Mouse (Mus musculus) myocyte (in vitro differentiated cells): ENCODE data around the gene Tmem8b.

ENCODE experiments used
- CEBPB ChIP-seq: IDR thresholded peaks from 2 replicates; pipeline ENCODE4 v1.6.1; 2011; ENCODE audit warnings: mild to moderate bottlenecking, moderate library complexity; ENCODE audit not compliant: poor library complexity, insufficient read depth, severe bottlenecking
- E2F4 ChIP-seq: IDR thresholded peaks from one replicate; pipeline ENCODE4 v1.6.1; 2011; ENCODE audit warnings: mild to moderate bottlenecking, control low read depth, moderate library complexity; ENCODE audit not compliant: insufficient read depth
- MAX ChIP-seq: IDR thresholded peaks from one replicate; pipeline ENCODE4 v1.6.1; 2011; ENCODE audit warnings: low read depth, mild to moderate bottlenecking, control low read depth
- MYOD1 ChIP-seq, 3 experiments: IDR thresholded peaks; one replicate each; pipeline ENCODE4 v1.6.1; 2011; ENCODE audit warnings: control low read depth in 2 of 3, low read depth in 2 of 3, mild to moderate bottlenecking in 2 of 3, moderate library complexity in 1 of 3; ENCODE audit not compliant: insufficient read length in 2 of 3, control insufficient read depth in 1 of 3
- MYOG ChIP-seq, 3 experiments: IDR thresholded peaks; one replicate each; pipeline ENCODE4 v1.6.1; 2011; ENCODE audit warnings: control low read depth in 2 of 3, low read depth in 2 of 3, mild to moderate bottlenecking in 2 of 3; ENCODE audit not compliant: insufficient read length in 2 of 3, control insufficient read depth in 1 of 3, insufficient read depth in 1 of 3
- POLR2A ChIP-seq: IDR thresholded peaks from one replicate; pipeline ENCODE4 v1.6.1; 2011; ENCODE audit warnings: low read depth, mild to moderate bottlenecking, control low read depth, moderate library complexity; ENCODE audit not compliant: insufficient read length
- POLR2AphosphoS2 ChIP-seq: IDR thresholded peaks from one replicate; pipeline ENCODE4 v1.6.1; 2011; ENCODE audit warnings: low read depth, control low read depth; ENCODE audit not compliant: insufficient read length
- REST ChIP-seq: IDR thresholded peaks from one replicate; pipeline ENCODE4 v1.6.1; 2011; ENCODE audit warnings: mild to moderate bottlenecking, control low read depth, moderate library complexity; ENCODE audit not compliant: insufficient read depth, insufficient read length
- SRF ChIP-seq: IDR thresholded peaks from one replicate; pipeline ENCODE4 v1.6.1; 2011; ENCODE audit warnings: low read depth; ENCODE audit not compliant: control insufficient read depth, insufficient read length
- TCF12 ChIP-seq: IDR thresholded peaks from one replicate; pipeline ENCODE4 v1.6.1; 2011; ENCODE audit warnings: mild to moderate bottlenecking, control low read depth; ENCODE audit not compliant: poor library complexity, insufficient read depth, severe bottlenecking
- USF1 ChIP-seq: IDR thresholded peaks from one replicate; pipeline ENCODE4 v1.6.1; 2011; ENCODE audit warnings: low read depth, mild to moderate bottlenecking, control low read depth, moderate library complexity

GRCm38 (mm10) chr4:43705991-43706390 lies 37.2 kb downstream of the Tmem8b start:
- TF ChIP-seq USF1 (no peak), POLR2A (no peak), REST (no peak), MYOD1 (IDR thresholded peaks at IDR 0.05; ENCODE audit: control insufficient read depth in 1 of 3, insufficient read length in 2 of 3, low read depth in 2 of 3) (no peak), MAX (no peak), E2F4 (no peak), POLR2AphosphoS2 (no peak), MYOG (IDR thresholded peaks at IDR 0.05; ENCODE audit: control insufficient read depth in 1 of 3, insufficient read depth in 1 of 3, insufficient read length in 2 of 3, low read depth in 2 of 3) (no peak), TCF12 (no peak), SRF (no peak), CEBPB (no peak)
